Mouse (Mus musculus): ENCODE measurements at regions not wholly inside any gene's neighbourhood (a gene's known extent, or its start where the extent isn't known, plus 50 kb on each side); places are given as distances from the start of the nearest gene placed in this dataset.

DNA sequence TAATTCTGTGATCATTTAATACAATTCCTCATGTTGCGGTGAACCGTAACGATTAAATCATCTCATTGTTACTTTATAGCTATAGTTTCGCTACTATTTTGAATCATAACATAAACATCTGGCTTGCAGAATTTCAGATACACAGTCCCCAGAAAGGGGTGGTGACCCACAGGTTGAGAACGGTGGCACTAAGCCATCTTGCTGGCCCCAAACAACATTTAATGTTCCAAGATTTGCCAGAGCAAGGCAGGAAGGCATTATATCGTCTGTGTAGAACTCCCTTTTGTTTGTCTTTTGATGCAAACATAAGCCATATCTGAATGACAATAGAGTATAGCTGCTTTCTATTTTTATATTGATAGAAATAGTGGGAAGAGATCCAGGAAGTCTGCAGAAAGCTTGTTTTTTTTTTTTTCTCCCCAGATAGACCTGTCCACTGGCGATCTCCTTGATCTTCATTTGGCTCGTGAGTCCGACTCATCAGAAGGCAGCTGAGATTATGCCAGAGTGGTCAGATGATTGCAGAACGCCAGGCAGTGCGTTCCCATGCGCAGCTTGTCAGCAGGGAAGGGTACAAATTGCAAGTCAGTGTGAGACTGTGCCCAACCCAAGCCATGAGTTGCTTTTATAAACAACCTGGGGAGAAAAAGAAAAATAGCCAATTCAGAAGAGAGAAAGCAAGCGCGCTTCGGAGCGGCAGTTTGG is 213.9 kb downstream of the Dok5 start:
- peak in 1 of 2 experiments; percentile 6 for DNase-seq (ENCODE audit: low spot score in 2 of 2)

DNA sequence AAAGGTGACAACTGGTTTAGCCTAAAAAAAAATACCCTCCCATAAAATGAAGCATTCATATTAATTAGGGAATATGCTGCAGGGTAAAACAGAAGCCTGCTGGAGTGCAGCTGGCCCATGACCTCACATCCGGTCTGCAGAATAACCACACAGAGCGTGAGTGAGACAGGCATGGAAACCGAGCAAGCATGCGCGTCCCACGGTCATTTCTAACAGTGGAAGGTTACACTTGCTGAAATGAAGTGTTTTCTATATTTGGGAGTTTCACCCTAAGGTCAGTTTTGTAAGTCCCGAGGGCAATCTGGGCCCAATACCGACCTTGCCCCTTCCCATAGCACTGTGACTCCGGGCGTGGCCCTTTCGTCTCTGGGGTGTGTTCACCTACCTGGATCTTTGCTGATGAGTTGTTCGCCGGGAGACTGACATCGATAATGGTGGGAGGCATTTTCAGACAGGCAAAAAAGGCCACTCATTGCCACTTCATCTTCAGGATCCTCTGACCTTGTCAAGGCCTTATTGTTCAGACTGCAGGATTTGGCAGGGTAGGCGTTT is 214.6 kb downstream of the Dok5 start:
- DNase-seq (ENCODE audit: low spot score in 2 of 2), result no peak

DNA sequence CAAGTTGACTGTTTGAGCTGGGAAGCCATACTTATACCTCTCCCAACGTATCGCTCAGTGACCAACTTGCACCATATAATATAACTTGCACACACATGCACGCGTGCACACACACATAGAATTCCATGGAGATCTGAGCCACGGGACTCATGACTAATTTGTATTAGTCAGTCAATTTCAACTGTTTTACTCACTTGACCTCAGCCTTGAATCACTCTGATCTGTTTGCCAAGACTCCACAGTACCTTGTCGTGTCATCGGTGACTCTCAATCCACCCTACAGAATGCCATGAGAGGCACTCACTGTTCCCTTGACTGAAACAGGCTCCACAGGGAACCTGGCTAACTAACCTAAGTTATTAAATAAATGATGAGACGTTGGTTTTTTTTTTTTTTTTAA is 215.6 kb downstream of the Dok5 start:
- DNase-seq (ENCODE audit: low spot score in 2 of 2), result no peak

DNA sequence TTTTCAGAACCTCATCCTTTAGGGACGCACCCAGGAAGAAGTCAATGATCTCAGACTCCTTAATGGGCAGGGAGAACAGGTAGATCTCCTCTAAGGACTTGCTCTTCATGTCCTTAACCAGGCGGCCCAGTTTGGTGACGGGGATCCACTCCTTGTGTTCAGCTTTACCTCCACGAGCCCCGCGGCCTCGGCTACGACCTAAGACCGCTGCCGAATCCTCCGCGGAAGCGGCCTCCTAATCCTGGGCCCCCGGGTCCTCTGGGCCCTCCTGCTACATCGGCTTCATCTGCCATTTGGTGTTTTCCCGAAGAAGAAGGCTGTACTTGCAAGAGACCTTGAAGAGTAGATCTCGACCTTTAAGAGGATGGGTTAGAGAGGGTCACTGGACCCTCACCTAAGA is 223.0 kb downstream of the Dok5 start:
- DNase-seq (ENCODE audit: low spot score in 2 of 2), result no peak

DNA sequence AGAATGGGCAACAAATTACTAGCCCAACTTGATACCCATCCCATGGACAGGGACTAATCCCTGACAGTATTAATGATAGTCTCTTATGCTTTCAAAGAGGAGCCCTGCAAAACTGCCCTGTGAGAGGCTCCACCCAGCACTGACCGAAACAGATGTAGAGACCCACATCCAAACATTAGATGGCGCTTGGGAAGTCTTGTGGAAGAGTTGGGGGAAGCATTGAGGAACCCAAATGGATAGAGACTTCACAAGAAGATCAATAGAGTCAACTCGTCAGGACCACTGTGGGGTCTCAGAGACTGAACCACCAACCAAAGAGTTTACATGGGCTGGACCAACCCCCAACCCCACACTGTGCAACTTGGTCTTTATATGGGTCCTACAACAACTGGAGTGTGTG is 225.2 kb downstream of the Dok5 start:
- no peak for DNase-seq (ENCODE audit: low spot score in 2 of 2)

DNA sequence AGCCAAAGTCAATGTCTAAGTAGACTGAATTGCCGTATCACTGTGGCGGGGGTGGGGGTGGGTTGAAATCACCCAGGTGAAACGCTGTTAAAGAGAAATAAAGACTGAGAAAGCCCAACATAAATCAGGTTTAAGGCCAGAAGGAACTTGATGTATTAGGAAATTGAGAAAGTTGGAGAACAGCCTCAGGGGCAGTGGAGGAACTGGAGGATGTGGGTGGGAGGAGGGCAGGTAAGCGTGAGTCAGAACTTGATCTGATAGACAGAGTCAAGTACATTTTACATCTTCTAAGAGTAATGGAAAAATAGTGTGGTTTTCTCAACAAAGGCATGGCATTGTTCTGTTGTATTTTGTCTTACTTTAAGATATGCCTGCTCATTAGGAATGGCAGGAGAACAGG is 228.8 kb downstream of the Dok5 start:
- DNase-seq (ENCODE audit: low spot score in 2 of 2), result no peak

DNA sequence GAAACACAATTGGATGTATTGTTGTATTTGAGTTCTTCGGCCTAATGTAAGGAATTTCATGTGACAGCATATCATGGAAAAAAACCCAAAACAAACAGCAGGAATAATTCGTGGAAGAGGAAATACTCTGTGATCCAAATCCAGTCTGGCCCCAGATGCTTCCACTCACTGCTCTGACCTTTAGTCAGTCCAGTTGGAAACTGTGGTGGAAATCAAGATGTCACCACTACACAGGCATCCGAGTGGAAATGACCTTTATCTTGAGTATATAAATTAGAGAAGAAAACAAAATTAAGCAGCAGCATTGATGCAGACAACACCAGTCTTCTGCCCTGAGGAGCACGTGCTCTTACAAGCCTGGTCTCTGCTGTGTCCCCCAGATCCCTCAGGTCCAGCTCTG is 230.9 kb downstream of the Dok5 start:
- DNase-seq (ENCODE audit: low spot score in 2 of 2), result no peak

DNA sequence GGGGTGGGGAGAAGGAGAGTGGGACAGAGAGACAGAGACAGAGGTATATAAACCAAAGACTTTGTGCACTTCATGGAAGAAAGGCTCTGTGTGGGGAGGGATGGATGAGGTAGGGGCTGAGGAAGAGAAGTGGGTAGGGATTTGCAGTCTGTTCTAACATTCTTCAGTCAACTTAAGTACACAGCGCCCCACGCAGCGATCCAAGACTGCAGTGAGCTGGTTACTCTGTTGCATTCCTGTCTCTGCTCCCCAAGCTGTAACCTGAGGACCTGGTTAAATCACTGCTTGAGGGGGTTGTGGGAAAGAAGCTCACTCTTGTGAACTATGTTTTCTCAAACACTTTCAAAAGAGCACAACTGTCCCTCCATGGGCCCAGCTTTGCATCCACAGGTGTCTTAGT is 237.8 kb downstream of the Dok5 start:
- no peak for DNase-seq (ENCODE audit: low spot score in 2 of 2)

DNA sequence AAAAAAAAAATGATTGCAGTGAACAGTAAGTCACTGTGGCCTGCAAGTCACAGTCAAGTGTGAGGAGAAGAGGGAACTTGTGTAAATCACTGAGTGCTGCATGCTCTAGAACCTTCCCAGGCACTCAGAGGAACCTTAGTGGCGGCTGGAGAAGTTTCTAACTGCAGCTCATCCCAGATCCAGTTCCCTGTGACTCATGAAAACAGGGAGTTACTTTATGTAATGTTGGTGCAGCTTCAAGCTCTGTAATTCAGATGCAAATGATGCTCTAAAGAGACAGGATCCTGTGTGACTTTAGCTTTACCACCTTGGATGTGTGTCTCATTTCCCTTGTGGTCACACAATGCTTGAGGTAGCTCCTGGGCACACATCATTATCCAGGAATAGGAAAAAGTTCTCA is 253.8 kb downstream of the Dok5 start:
- peak in 1 of 2 experiments; percentile 4 for DNase-seq (ENCODE audit: low spot score in 2 of 2)

DNA sequence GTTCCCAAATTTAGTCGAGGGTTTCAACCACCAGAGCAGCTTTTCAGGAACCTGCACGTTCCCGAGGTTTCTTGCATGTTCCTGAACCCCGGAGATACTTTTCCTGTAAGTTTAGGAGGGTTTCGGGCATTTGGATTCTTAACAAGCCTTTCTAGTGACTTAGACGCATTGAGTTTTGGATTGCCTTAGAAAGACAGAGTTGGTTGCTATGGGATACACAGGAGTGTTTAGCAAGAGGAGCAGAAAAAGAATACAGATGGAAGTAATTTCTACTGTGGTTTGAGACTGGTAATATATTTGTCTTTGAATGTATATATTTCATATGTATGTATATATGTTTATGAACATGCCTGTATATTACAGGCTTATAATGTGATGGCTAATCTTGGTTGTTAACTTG is 266.8 kb downstream of the Dok5 start:
- DNase-seq (ENCODE audit: low spot score in 2 of 2), result no peak

DNA sequence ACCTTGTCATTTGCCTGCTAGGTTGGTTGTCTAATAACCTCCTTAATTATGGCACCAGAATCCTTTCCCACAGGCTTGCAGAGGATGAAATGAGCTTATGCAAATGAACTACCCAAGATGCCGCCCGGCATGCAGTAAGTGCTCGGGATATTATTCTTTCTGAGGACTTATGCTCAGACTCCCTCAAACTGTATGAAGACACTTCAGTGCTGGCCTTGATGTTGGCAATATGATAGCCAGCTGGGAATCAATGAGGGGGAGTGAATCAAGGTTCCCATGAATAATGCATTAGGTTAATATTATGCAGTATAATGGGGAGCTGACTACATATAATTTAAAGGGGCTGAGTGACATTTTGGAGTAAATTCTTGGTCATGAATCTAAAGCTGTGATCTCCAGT is 268.6 kb downstream of the Dok5 start:
- no peak for DNase-seq (ENCODE audit: low spot score in 2 of 2)

DNA sequence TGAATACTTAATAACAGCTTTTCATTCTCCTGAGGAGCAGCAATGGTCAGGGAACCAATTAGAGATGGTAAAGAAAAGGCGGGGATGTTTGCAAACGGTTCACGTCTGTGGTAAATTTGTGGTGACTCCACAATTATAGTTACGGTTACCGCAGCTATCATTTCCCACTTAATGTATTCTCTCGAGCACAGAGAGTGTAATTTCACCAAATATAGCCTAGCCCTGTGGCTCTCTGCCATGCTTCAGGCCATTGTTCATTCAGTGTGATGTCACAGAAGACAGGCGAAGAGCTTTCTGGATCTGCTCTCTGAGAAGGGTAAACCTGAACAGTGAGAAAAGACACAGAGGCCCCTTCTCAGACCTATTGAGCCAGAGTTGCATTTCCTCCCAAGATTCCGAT is 296.9 kb downstream of the Dok5 start:
- DNase-seq (ENCODE audit: low spot score in 2 of 2), result no peak
